Mouse (Mus musculus): ENCODE results near the gene Gas2l1.

Gas2l1 gene

GRCm38 (mm10) chr11:5041144-5041780, 23.9 kb downstream of the Gas2l1 start:
- no peak for DNase-seq

GRCm38 (mm10) chr11:5040585-5040984, 24.5 kb downstream of the Gas2l1 start:
- DNase-seq: no peak

DNA sequence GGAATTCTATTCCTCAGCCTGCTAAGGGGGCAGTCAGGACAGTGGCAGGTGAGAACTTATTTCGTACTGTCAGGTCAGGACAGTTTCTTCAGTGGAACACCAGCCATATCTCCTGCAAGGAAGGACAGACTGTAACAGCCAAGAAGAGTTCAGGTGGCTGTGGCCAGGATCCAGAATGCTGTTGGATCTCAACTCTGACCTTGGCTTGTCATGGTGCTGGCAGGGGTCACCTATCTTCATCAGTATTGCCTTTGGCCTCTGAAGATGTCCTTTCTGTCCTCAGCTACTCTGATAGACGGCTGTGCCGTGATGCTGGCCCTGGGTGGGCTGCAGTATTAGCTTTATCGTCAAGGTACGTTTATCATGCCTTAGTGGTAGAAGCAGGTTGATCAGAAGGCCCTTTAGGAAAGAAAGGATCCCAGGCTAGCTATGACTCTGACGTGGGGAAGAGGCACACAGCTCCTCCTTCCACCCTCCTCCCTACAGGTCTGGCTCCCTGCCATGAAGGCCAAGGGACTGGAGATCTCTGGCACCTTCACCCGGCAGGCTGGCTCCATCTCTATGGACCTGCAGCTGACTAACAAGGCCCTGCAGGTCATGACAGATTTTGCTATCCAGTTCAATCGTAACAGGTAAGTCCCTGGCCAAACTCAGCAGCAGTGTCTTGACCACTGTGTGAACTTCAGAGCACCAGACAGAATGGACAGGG, 27.8 kb downstream of the Gas2l1 start:
- no peak for DNase-seq

DNA sequence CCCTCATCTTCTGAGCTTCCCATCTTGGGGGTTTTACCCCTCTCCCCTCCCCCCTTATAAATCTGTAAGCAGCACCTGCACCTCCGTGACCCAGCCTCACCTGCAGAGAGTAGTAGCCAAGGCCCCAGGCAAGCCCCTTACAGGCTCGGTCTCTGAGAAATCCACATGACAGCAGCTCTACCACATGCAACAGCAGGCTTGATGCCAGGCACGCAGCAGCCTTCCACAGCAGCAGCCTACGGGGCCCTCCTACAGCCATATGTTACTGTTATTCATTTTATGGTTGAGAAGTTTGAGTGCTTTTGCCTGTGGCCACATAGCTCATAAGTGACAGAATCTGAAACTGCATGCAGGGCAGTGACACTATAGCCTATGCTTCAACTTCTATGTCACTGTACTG, 29.7 kb downstream of the Gas2l1 start:
- DNase-seq: no peak

GRCm38 (mm10) chr11:5033136-5033535, 32.0 kb downstream of the Gas2l1 start:
- DNase-seq: no peak

GRCm38 (mm10) chr11:5032706-5033105, 32.4 kb downstream of the Gas2l1 start:
- no peak for DNase-seq

DNA sequence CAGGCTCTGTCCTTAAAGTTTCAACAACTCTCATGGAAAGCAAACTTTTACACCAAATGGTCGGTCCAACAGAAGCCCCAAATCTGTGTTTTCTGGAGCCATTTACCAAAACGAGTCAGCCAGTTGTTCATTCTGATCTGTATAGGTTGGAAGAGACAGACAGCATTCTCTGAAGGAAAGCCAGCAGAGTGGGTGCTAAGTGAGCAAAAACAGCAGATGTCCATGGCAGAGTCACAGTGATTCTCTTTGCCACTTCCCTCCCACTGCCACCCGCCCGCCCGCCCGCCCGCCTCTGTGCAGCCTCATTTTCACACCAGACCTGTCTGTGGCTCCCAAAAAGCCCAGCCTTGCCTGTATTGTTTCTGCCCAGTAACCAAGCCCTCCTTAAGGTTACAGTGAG, 36.9 kb downstream of the Gas2l1 start:
- no peak for DNase-seq

DNA sequence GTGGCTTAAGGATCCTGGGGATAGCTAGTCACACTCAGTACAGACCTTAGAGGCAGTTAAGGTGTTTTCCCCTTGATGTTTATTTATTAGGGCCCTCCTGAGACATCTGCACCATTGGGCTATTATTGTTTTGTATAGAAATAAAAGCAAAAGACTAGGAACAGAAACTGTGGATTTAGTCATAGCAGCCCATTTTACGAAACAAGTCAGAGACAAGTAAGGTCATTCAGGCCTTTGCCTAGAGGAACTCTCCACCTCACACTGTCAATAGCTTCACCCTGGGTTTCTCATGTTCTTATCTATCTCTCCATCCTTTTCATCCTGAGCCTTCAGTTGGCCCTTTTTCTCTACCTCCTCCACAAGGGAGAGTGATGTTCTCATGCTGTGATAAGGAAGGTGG, 40.0 kb downstream of the Gas2l1 start:
- no peak for DNase-seq

DNA sequence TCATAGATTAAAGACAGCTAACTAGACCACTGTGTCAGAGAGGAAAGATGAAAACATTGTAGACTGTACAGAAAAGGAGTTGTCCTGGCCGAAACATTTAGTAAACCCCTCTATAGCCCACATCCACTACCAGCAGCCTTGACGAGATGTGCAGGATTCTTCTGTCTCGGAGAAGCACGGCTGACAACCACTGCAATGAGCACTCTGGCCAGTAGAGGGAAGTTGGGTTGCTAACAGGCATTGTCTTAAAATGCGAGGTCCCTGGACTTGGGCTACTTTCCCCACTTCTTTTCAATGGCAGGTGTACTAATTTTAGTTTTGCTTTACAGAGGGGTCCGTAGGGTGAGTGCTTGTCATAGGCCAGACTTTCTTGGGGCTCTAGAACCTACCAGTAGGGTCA, 47.6 kb downstream of the Gas2l1 start:
- no peak for DNase-seq

- no peak for DNase-seq
Measured at GRCm38 (mm10) chr11:5016286-5016685, 48.8 kb downstream of the Gas2l1 start.

- peak; percentile 33 to 36 for DNase-seq
Measured at GRCm38 (mm10) chr11:5015720-5016119, 49.4 kb downstream of the Gas2l1 start.

DNA sequence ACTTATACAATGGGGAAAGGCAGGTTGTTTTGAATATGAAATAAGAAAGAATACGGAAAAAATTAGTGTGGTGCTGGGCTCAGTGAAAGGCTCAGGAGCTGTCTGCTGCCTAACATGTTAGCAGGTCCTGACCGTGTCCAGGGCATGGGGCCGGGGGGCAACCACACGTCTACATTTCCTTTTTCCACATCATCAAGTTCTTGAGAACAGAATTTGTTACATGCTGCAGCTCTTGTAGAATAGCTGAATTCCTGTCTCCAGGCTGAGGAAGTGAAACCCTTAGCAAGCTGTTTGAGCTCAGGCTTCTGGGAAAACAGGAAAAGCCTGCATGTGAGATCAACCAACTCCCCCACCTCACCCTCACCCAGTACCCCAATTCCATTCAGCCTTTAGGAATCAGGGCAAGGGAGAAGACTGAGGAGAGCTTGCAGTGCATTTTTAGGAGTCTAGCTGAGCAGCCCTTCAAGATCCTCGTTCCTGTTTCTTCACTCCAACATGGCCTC, 52.9 kb downstream of the Gas2l1 start:
- DNase-seq: no peak

GRCm38 (mm10) chr11:5011480-5011879, 53.6 kb downstream of the Gas2l1 start:
- DNase-seq: no peak

DNA sequence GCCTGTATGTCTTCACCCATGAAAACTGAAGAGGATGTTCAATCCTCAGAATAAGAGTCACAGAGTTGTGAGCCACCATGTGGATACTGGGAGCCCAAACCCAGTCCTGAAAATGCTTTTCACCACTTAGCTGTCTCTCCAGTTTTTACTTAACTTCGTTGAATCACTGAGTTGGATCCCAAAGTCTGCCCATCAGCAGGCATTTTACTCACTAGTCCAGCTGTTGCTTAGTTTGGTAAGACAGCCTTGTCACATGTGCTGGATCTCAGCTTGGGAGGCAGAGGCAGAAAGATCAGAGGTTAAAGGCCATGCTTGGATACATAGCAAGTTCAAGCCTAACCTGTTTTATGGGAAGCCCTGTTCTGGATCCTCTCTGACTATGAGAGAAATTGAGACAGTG, 54.9 kb downstream of the Gas2l1 start:
- no peak for DNase-seq

DNA sequence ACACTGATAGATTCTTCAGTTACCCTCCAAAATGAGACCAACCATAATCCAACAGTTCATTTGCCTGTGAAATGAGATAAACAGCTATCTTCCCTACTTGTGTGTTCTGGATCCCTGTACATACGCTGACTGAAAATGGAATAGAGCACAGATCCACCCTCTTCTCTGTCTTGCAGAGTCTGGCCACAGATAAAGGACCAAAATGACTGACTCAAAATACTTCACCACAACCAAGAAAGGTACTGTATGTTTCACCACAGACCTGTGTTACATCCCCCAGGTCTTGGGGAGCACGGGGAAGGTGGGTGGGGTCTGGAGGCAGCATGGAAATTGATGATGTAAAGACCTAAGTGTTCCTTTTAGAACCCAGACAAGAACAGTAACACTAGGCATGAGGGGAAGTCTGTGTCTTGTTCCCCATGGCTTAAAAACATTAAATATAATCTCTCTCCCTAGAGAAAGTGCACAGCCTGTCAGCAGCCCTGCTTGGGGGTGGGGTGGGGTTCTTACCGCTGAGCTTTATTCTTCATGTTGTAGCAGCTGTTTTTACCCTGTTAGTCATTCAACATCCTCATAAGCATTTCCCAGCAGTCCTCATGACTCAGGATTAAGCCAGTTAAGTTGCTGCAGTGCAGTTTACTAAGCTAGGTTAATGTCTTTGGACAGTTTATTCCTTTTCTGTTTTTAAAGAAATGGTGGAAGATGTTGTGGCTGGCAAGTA, 55.6 kb downstream of the Gas2l1 start:
- DNase-seq: no peak

- DNase-seq: no peak
Measured at GRCm38 (mm10) chr11:5008867-5009266, 56.3 kb downstream of the Gas2l1 start.

DNA sequence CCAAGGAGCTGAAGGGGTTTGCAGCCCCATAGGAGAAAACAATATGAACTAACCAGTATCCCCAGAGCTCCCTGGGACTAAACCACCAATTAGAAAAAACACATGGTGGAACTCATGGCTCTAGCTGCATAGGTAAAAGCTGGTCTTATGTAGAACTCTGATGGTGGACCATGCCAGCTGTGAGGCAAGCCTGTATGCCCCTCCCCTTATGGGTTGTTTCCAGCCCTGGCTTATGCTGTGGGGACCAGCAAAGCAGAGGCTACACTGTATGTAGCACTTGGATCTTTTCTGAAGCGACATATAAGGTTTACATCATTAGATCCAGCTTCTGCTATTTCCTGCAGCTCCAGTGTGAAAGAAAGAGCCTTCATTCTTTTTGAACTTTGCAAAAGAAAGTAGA, 57.9 kb downstream of the Gas2l1 start:
- DNase-seq: no peak

GRCm38 (mm10) chr11:5005528-5005927, 59.6 kb downstream of the Gas2l1 start:
- no peak for DNase-seq
